Mouse (Mus musculus) cortical plate, adult 2 months (tissue): ENCODE data around the gene Olfr222. TPM values are rescaled to one million over a fixed set of nuclear protein-coding genes. Genes with fewer than 3 reads are reported as not detected.

Experiments
- H3K27ac ChIP-seq: fragments of 200-500 bp; 2 replicates; pipeline ENCODE4 v1.5.1; 2012; ENCODE audit warnings: low read length, control low read depth, inconsistent platforms; ENCODE audit not compliant: insufficient read depth
- H3K4me1 ChIP-seq: fragments of 200-500 bp; 2 replicates; pipeline ENCODE4 v1.6.1; 2011; ENCODE audit warnings: low read length; ENCODE audit not compliant: control insufficient read depth, insufficient read depth
- H3K4me3 ChIP-seq: fragments of 200-500 bp; 2 replicates; pipeline ENCODE4 v1.5.1; 2011; ENCODE audit warnings: mild to moderate bottlenecking, low read length, control low read depth; ENCODE audit not compliant: insufficient read depth
- CTCF ChIP-seq: fragments of 200-500 bp; IDR thresholded peaks from 2 replicates; pipeline ENCODE4 v1.5.1; 2011; ENCODE audit warnings: mild to moderate bottlenecking, control low read depth, low read length; ENCODE audit not compliant: insufficient read depth; ENCODE audit errors: extremely low read depth
- POLR2A ChIP-seq: fragments of 200-500 bp; IDR thresholded peaks from 2 replicates; pipeline ENCODE4 v1.6.1; 2011; ENCODE audit warnings: mild to moderate bottlenecking, low read length, control low read depth; ENCODE audit not compliant: insufficient read depth; ENCODE audit errors: extremely low read depth
- polyA plus RNA-seq: library from polyadenylated mRNA; depleted of rRNA; stranded (reverse); fragments of >200 nt; gene quantifications from 2 replicates; pipeline ENCODE4 v1.2.3, GENCODE M21; 2012

Olfr222 gene
- polyA plus RNA-seq, 1 experiment, result not detected

- H3K27ac ChIP-seq, result no peak overlapping the region
- H3K4me3 ChIP-seq, result no peak overlapping the region
Observed at GRCm38 (mm10) chr11:59543376-59543775, 32.7 kb downstream of the Olfr222 start.

GRCm38 (mm10) chr11:59542442-59542841, 33.6 kb downstream of the Olfr222 start:
- Histone ChIP-seq H3K4me1 (peaks cover 2% of the 10 kb centered on the region; the same call in 1 of the 2 replicates), H3K27ac (no peak overlapping the region), H3K4me3 (no peak overlapping the region)
- TF ChIP-seq CTCF, result no peak
- TF ChIP-seq POLR2A, result no peak

More at GRCm38 (mm10) chr11:59543376-59543775, 32.7 kb downstream of the Olfr222 start:
- H3K4me1 ChIP-seq, result no peaks in the 10 kb centered on the region
- TF ChIP-seq CTCF (no peak), POLR2A (no peak)

- H3K27ac ChIP-seq, result no peak within 1 kb of the TSS
- H3K4me3 ChIP-seq, result no peak within 1 kb of the TSS
- TF ChIP-seq CTCF (no peak), POLR2A (no peak)
- H3K4me1 ChIP-seq, result peaks cover 2% of the 10 kb centered on the region; the same call in 1 of the 2 replicates
Observed at GRCm38 (mm10) chr11:59541324-59541723, 34.7 kb downstream of the Olfr222 start, which contains the start of gene Nlrp3. Nlrp3 (plus strand) TSS chr11:59541568.

- TF ChIP-seq POLR2A, result no peak
- TF ChIP-seq CTCF, result no peak
- Histone ChIP-seq H3K4me1 (peaks cover 2% of the 10 kb centered on the region; the same call in 1 of the 2 replicates), H3K4me3 (no peak overlapping the region), H3K27ac (no peak overlapping the region)
Observed at GRCm38 (mm10) chr11:59540123-59540522, 35.9 kb downstream of the Olfr222 start.

GRCm38 (mm10) chr11:59538387-59538786, 37.6 kb downstream of the Olfr222 start:
- TF ChIP-seq CTCF (peak; percentile 7; the same call in 1 of the 2 replicates), POLR2A (no peak)
- H3K4me1 ChIP-seq, result peaks cover 2% of the 10 kb centered on the region; the same call in 1 of the 2 replicates
- no peak overlapping the region for H3K4me3 ChIP-seq
- H3K27ac ChIP-seq, result no peak overlapping the region

GRCm38 (mm10) chr11:59537218-59538130, 38.6 kb downstream of the Olfr222 start:
- Histone ChIP-seq H3K4me1 (peaks cover 2% of the 10 kb centered on the region; the same call in 1 of the 2 replicates), H3K27ac (no peak overlapping the region), H3K4me3 (no peak overlapping the region)
- TF ChIP-seq POLR2A (no peak), CTCF (0 out of 2 replicates have a peak, but pooled peaks have one; percentile 5)

GRCm38 (mm10) chr11:59531562-59531961, 44.5 kb downstream of the Olfr222 start:
- TF ChIP-seq CTCF (no peak), POLR2A (no peak)
- Histone ChIP-seq H3K4me1 (no peaks in the 10 kb centered on the region), H3K27ac (no peak overlapping the region), H3K4me3 (no peak overlapping the region)

- TF ChIP-seq CTCF (no peak), POLR2A (no peak)
- Histone ChIP-seq H3K4me1 (no peaks in the 10 kb centered on the region), H3K27ac (no peak overlapping the region), H3K4me3 (no peak overlapping the region)
Observed at GRCm38 (mm10) chr11:59530870-59531535, 45.0 kb downstream of the Olfr222 start.

- Histone ChIP-seq H3K4me3 (no peak overlapping the region), H3K27ac (no peak overlapping the region), H3K4me1 (no peaks in the 10 kb centered on the region)
- no peak for TF ChIP-seq POLR2A
- no peak for TF ChIP-seq CTCF
Observed at GRCm38 (mm10) chr11:59530221-59530620, 45.8 kb downstream of the Olfr222 start.
